Mouse (Mus musculus): ENCODE measurements around the gene Rpl29.

DNA sequence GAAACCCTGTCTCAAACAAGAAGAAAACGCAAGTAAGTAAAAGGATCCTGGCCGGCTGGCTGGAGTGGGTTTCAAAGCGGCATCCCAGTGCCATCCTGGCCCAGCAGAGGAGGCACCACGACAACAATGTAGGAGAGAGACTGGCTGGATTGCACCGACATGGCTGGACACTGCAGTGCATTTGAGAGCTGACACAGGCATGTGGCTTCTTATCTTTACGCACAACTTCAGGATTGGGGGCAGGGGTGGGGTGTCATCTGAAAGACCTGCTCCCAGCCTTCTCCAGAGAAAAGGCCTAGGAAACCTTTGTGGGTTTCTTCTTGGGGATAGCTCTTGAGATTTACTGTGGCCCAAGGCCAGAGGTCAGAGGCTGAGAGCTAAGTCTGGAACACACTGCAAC is 17.5 kb upstream of the Rpl29 start:
- TF ChIP-seq GATA1 (IDR thresholded peaks at IDR 0.05; ENCODE audit: borderline replicate concordance, low read length) (no peak), FLI1 (IDR thresholded peaks at IDR 0.05; ENCODE audit: low read length) (no peak)

Data from megakaryocyte, embryonic 14.5 days (primary cell).